In genomic region chr11:17733075-17733474, GRCm38 (mm10) we compare ENCODE assay signal across 29 mouse cellular contexts.
"Had no signal": no experiment of that assay in that cellular context is flagged by ENCODE, and none has a peak within 500 bp of the region (broad histone marks: within the 10 kb centered on the region; RNA-seq: fewer than 3 reads in every experiment).

No protein-coding gene starts in this region.

- H3K27me3 ChIP-seq: limb, embryonic 12.5 days; limb, embryonic 13.5 days; limb, embryonic 15.5 days; liver, embryonic 12.5 days; liver, embryonic 13.5 days; liver, embryonic 15.5 days; lung, embryonic 15.5 days; megakaryocyte, embryonic 14.5 days; midbrain, embryonic 12.5 days; midbrain, embryonic 13.5 days; midbrain, embryonic 15.5 days had no signal

- H3K9ac ChIP-seq: limb, embryonic 12.5 days; limb, embryonic 13.5 days; limb, embryonic 15.5 days; liver, embryonic 12.5 days; liver, embryonic 13.5 days; liver, embryonic 14.5 days; liver, embryonic 15.5 days; liver, postnatal 0 days; lung, embryonic 14.5 days; lung, embryonic 15.5 days; midbrain, embryonic 12.5 days; midbrain, embryonic 13.5 days; midbrain, embryonic 15.5 days had no signal

- H3K4me3 ChIP-seq: limb, embryonic 10.5 days; limb, embryonic 12.5 days; limb, embryonic 13.5 days; limb, embryonic 15.5 days; liver, embryonic 12.5 days; liver, embryonic 13.5 days; liver, embryonic 15.5 days; lung, embryonic 15.5 days; megakaryocyte, embryonic 14.5 days; midbrain, embryonic 10.5 days; midbrain, embryonic 12.5 days; midbrain, embryonic 13.5 days; midbrain, embryonic 15.5 days; myocyte had no signal

- H3K9me3 ChIP-seq: limb, embryonic 10.5 days; limb, embryonic 12.5 days; limb, embryonic 13.5 days; limb, embryonic 15.5 days; liver, embryonic 12.5 days; liver, embryonic 13.5 days; liver, embryonic 15.5 days; lung, embryonic 15.5 days; megakaryocyte, embryonic 14.5 days; midbrain, embryonic 10.5 days; midbrain, embryonic 12.5 days; midbrain, embryonic 13.5 days; midbrain, embryonic 15.5 days had no signal

- H3K27ac ChIP-seq: limb, embryonic 10.5 days; limb, embryonic 12.5 days; limb, embryonic 13.5 days; limb, embryonic 15.5 days; liver, embryonic 12.5 days; liver, embryonic 13.5 days; liver, embryonic 14.5 days; liver, embryonic 15.5 days; lung, embryonic 15.5 days; macrophage; midbrain, embryonic 10.5 days; midbrain, embryonic 12.5 days; midbrain, embryonic 13.5 days; midbrain, embryonic 15.5 days had no signal

- H3K36me3 ChIP-seq: limb, embryonic 10.5 days; limb, embryonic 12.5 days; limb, embryonic 13.5 days; limb, embryonic 15.5 days; liver, embryonic 12.5 days; liver, embryonic 13.5 days; liver, embryonic 15.5 days; lung, embryonic 15.5 days; midbrain, embryonic 10.5 days; midbrain, embryonic 12.5 days; midbrain, embryonic 13.5 days; midbrain, embryonic 15.5 days had no signal

- H3K4me2 ChIP-seq: limb, embryonic 12.5 days; limb, embryonic 13.5 days; limb, embryonic 15.5 days; liver, embryonic 11.5 days; liver, embryonic 12.5 days; liver, embryonic 13.5 days; liver, embryonic 15.5 days; lung, embryonic 14.5 days; lung, embryonic 15.5 days; midbrain, embryonic 11.5 days; midbrain, embryonic 12.5 days; midbrain, embryonic 13.5 days; midbrain, embryonic 15.5 days had no signal

- H3K4me1 ChIP-seq: limb, embryonic 10.5 days; limb, embryonic 12.5 days; limb, embryonic 13.5 days; limb, embryonic 15.5 days; liver, embryonic 12.5 days; liver, embryonic 13.5 days; liver, embryonic 15.5 days; megakaryocyte, embryonic 14.5 days; midbrain, embryonic 10.5 days; midbrain, embryonic 12.5 days; midbrain, embryonic 13.5 days; midbrain, embryonic 15.5 days had no signal

- DNase-seq: left cerebral cortex, postnatal 4 days; liver; liver, embryonic 13.5 days; liver, postnatal 0 days; lung, adult 18-20 months; lung, adult 2 months; lung, embryonic 14.5 days; lung, postnatal 10 days; lung, postnatal 14 days; lung, postnatal 36 days; lung, postnatal 4 days; midbrain, embryonic 14.5 days had no signal
